Mouse (Mus musculus): ENCODE results near the gene Gm26657. TPM values are rescaled to one million over a fixed set of nuclear protein-coding genes. Genes with fewer than 3 reads are reported as not detected.

The Gm26657 gene
- polyA plus RNA-seq, 1 experiment from 2014 or later: not detected

GRCm38 (mm10) chr4:56720403-56720802 is 19.5 kb upstream of the Gm26657 start:
- Histone ChIP-seq H3K36me3 (ENCODE audit: control insufficient read depth, insufficient read depth, low read length) (no peaks in the 10 kb centered on the region), H3K9ac (ENCODE audit: low read depth, low read length) (no peak overlapping the region), H3K27me3 (ENCODE audit: control insufficient read depth, insufficient read depth, low read depth, low read length) (no peaks in the 10 kb centered on the region), H3K4me1 (ENCODE audit: control insufficient read depth, insufficient read depth, low read length) (0 out of 2 replicates have a peak, but pooled peaks cover 2% of the 10 kb centered on the region), H3K9me3 (replicated peaks; ENCODE audit: control insufficient read depth, low read length, poor library complexity, severe bottlenecking) (no peaks in the 10 kb centered on the region), H3K4me3 (ENCODE audit: low read depth, low read length) (no peak overlapping the region), H3K27ac (ENCODE audit: low read length) (no peak overlapping the region), H3K4me2 (ENCODE audit: low read length) (no peak overlapping the region)
- no peak for ATAC-seq
- WGBS: 86% methylated on average over 9 of the region's 9 CpGs

GRCm38 (mm10) chr4:56721469-56721868 is 18.4 kb upstream of the Gm26657 start:
- H3K4me3 ChIP-seq (ENCODE audit: low read depth, low read length): no peak overlapping the region
- no peak overlapping the region for H3K9ac ChIP-seq (ENCODE audit: low read depth, low read length)
- WGBS: 30% methylated on average over 3 of the region's 3 CpGs
- 0 out of 2 replicates have a peak, but pooled peaks cover 2% of the 10 kb centered on the region for H3K4me1 ChIP-seq (ENCODE audit: control insufficient read depth, insufficient read depth, low read length)
- ATAC-seq: no peak
- no peak overlapping the region for H3K4me2 ChIP-seq (ENCODE audit: low read length)
- no peaks in the 10 kb centered on the region for H3K9me3 ChIP-seq (replicated peaks; ENCODE audit: control insufficient read depth, low read length, poor library complexity, severe bottlenecking)
- no peak overlapping the region for H3K27ac ChIP-seq (ENCODE audit: low read length)
- no peaks in the 10 kb centered on the region for H3K36me3 ChIP-seq (ENCODE audit: control insufficient read depth, insufficient read depth, low read length)
- H3K27me3 ChIP-seq (ENCODE audit: control insufficient read depth, insufficient read depth, low read depth, low read length): no peaks in the 10 kb centered on the region

- no peak overlapping the region for H3K4me3 ChIP-seq (ENCODE audit: low read depth, low read length)
- no peak for ATAC-seq
- 69% methylated on average over 6 of the region's 6 CpGs for WGBS
- H3K4me2 ChIP-seq (ENCODE audit: low read length): no peak overlapping the region
- no peak overlapping the region for H3K27ac ChIP-seq (ENCODE audit: low read length)
- 0 out of 2 replicates have a peak, but pooled peaks cover under 1% of the 10 kb centered on the region for H3K9me3 ChIP-seq (replicated peaks; ENCODE audit: control insufficient read depth, low read length, poor library complexity, severe bottlenecking)
- H3K9ac ChIP-seq (ENCODE audit: low read depth, low read length): no peak overlapping the region
- H3K27me3 ChIP-seq (ENCODE audit: control insufficient read depth, insufficient read depth, low read depth, low read length): no peaks in the 10 kb centered on the region
- no peaks in the 10 kb centered on the region for H3K36me3 ChIP-seq (ENCODE audit: control insufficient read depth, insufficient read depth, low read length)
- 0 out of 2 replicates have a peak, but pooled peaks cover 2% of the 10 kb centered on the region for H3K4me1 ChIP-seq (ENCODE audit: control insufficient read depth, insufficient read depth, low read length)
These were observed 17.5 kb upstream of the Gm26657 start for GRCm38 (mm10) chr4:56722346-56722745.

- no peak overlapping the region for H3K27ac ChIP-seq (ENCODE audit: low read length)
- H3K4me1 ChIP-seq (ENCODE audit: control insufficient read depth, insufficient read depth, low read length): 0 out of 2 replicates have a peak, but pooled peaks cover 2% of the 10 kb centered on the region
- no peak overlapping the region for H3K9ac ChIP-seq (ENCODE audit: low read depth, low read length)
- H3K4me3 ChIP-seq (ENCODE audit: low read depth, low read length): no peak overlapping the region
- no peaks in the 10 kb centered on the region for H3K36me3 ChIP-seq (ENCODE audit: control insufficient read depth, insufficient read depth, low read length)
- WGBS: 97% methylated on average over 6 of the region's 6 CpGs
- no peak overlapping the region for H3K4me2 ChIP-seq (ENCODE audit: low read length)
- H3K9me3 ChIP-seq (replicated peaks; ENCODE audit: control insufficient read depth, low read length, poor library complexity, severe bottlenecking): 0 out of 2 replicates have a peak, but pooled peaks cover 5% of the 10 kb centered on the region
- no peak for ATAC-seq
- H3K27me3 ChIP-seq (ENCODE audit: control insufficient read depth, insufficient read depth, low read depth, low read length): no peaks in the 10 kb centered on the region
These were observed 16.6 kb upstream of the Gm26657 start for GRCm38 (mm10) chr4:56723237-56723636.

- Histone ChIP-seq H3K36me3 (ENCODE audit: control insufficient read depth, insufficient read depth, low read length) (no peaks in the 10 kb centered on the region), H3K4me1 (ENCODE audit: control insufficient read depth, insufficient read depth, low read length) (no peaks in the 10 kb centered on the region), H3K27me3 (ENCODE audit: control insufficient read depth, insufficient read depth, low read depth, low read length) (no peaks in the 10 kb centered on the region), H3K4me3 (ENCODE audit: low read depth, low read length) (no peak overlapping the region), H3K27ac (ENCODE audit: low read length) (no peak overlapping the region), H3K4me2 (ENCODE audit: low read length) (no peak overlapping the region), H3K9ac (ENCODE audit: low read depth, low read length) (no peak overlapping the region), H3K9me3 (replicated peaks; ENCODE audit: control insufficient read depth, low read length, poor library complexity, severe bottlenecking) (0 out of 2 replicates have a peak, but pooled peaks cover 5% of the 10 kb centered on the region)
- no peak for ATAC-seq
- WGBS: 55% methylated on average over 8 of the region's 8 CpGs
These were observed 14.0 kb upstream of the Gm26657 start for GRCm38 (mm10) chr4:56725839-56726238.

GRCm38 (mm10) chr4:56740611-56741010 is 741 bp downstream of the Gm26657 start:
- Histone ChIP-seq H3K27me3 (ENCODE audit: control insufficient read depth, insufficient read depth, low read depth, low read length) (no peaks in the 10 kb centered on the region), H3K4me1 (ENCODE audit: control insufficient read depth, insufficient read depth, low read length) (no peaks in the 10 kb centered on the region), H3K36me3 (ENCODE audit: control insufficient read depth, insufficient read depth, low read length) (peaks cover 6% of the 10 kb centered on the region; the same call in 1 of the 2 replicates), H3K4me2 (ENCODE audit: low read length) (no peak overlapping the region), H3K4me3 (ENCODE audit: low read depth, low read length) (no peak overlapping the region), H3K9ac (ENCODE audit: low read depth, low read length) (no peak overlapping the region), H3K9me3 (replicated peaks; ENCODE audit: control insufficient read depth, low read length, poor library complexity, severe bottlenecking) (no peaks in the 10 kb centered on the region), H3K27ac (ENCODE audit: low read length) (no peak overlapping the region)
- no peak for ATAC-seq
- over 99% methylated on average over 20 of the region's 20 CpGs for WGBS

GRCm38 (mm10) chr4:56741041-56741493 is 1.2 kb downstream of the Gm26657 start, which contains the start of gene Actl7b:
TSS of gene Actl7b (minus strand) at chr4:56741443.
- H3K4me2 ChIP-seq (ENCODE audit: low read length): no peak within 1 kb of the TSS
- ATAC-seq: no peak
- no peak within 1 kb of the TSS for H3K9ac ChIP-seq (ENCODE audit: low read depth, low read length)
- no peaks in the 10 kb centered on the region for H3K9me3 ChIP-seq (replicated peaks; ENCODE audit: control insufficient read depth, low read length, poor library complexity, severe bottlenecking)
- 96% methylated on average over 13 of the region's 13 CpGs for WGBS
- no peak within 1 kb of the TSS for H3K4me3 ChIP-seq (ENCODE audit: low read depth, low read length)
- H3K27ac ChIP-seq (ENCODE audit: low read length): no peak within 1 kb of the TSS
- no peaks in the 10 kb centered on the region for H3K4me1 ChIP-seq (ENCODE audit: control insufficient read depth, insufficient read depth, low read length)
- no peaks in the 10 kb centered on the region for H3K27me3 ChIP-seq (ENCODE audit: control insufficient read depth, insufficient read depth, low read depth, low read length)
- H3K36me3 ChIP-seq (ENCODE audit: control insufficient read depth, insufficient read depth, low read length): peaks cover 6% of the 10 kb centered on the region; the same call in 1 of the 2 replicates

- Histone ChIP-seq H3K4me2 (ENCODE audit: low read length) (no peak overlapping the region), H3K4me3 (ENCODE audit: low read depth, low read length) (no peak overlapping the region), H3K4me1 (ENCODE audit: control insufficient read depth, insufficient read depth, low read length) (no peaks in the 10 kb centered on the region), H3K36me3 (ENCODE audit: control insufficient read depth, insufficient read depth, low read length) (peaks cover 10% of the 10 kb centered on the region), H3K27ac (ENCODE audit: low read length) (no peak overlapping the region), H3K27me3 (ENCODE audit: control insufficient read depth, insufficient read depth, low read depth, low read length) (no peaks in the 10 kb centered on the region), H3K9me3 (replicated peaks; ENCODE audit: control insufficient read depth, low read length, poor library complexity, severe bottlenecking) (no peaks in the 10 kb centered on the region), H3K9ac (ENCODE audit: low read depth, low read length) (no peak overlapping the region)
- WGBS: 89% methylated on average over 4 of the region's 4 CpGs
- ATAC-seq: no peak
These were observed 2.8 kb downstream of the Gm26657 start for GRCm38 (mm10) chr4:56742698-56743097.

- WGBS: 97% methylated on average over 21 of the region's 21 CpGs
- Histone ChIP-seq H3K4me2 (ENCODE audit: low read length) (no peak within 1 kb of the TSS), H3K4me1 (ENCODE audit: control insufficient read depth, insufficient read depth, low read length) (no peaks in the 10 kb centered on the region), H3K27me3 (ENCODE audit: control insufficient read depth, insufficient read depth, low read depth, low read length) (no peaks in the 10 kb centered on the region), H3K9ac (ENCODE audit: low read depth, low read length) (no peak within 1 kb of the TSS), H3K36me3 (ENCODE audit: control insufficient read depth, insufficient read depth, low read length) (peaks cover 12% of the 10 kb centered on the region), H3K9me3 (replicated peaks; ENCODE audit: control insufficient read depth, low read length, poor library complexity, severe bottlenecking) (no peaks in the 10 kb centered on the region), H3K4me3 (ENCODE audit: low read depth, low read length) (no peak within 1 kb of the TSS), H3K27ac (ENCODE audit: low read length) (no peak within 1 kb of the TSS)
- ATAC-seq: no peak
These were observed 3.7 kb downstream of the Gm26657 start, which contains the start of gene Actl7a for GRCm38 (mm10) chr4:56743363-56744195. TSS of gene Actl7a (plus strand) at chr4:56743413.

All from midbrain, embryonic 16.5 days (tissue).